Mouse (Mus musculus) stomach, embryonic 14.5 days (tissue): ENCODE data around the gene Cryba2. TPM values are rescaled to one million over a fixed set of nuclear protein-coding genes. Genes with fewer than 3 reads are reported as not detected.

Experiments
- ATAC-seq: fragments of 200-750 bp; cut with Nextera tagmentation; 2 replicates; pipeline ENCODE4 v1.8.0; 2017; ENCODE audit warnings: low read depth, moderate TSS enrichment; ENCODE audit not compliant: insufficient number of reproducible peaks, insufficient read depth, low FRiP score
- H3K27ac ChIP-seq: fragments of 300-500 bp; sonication (generic); 2 replicates; pipeline ENCODE4 v1.5.1; 2014; ENCODE audit warnings: mild to moderate bottlenecking, low read length, moderate library complexity, mixed read lengths
- H3K27me3 ChIP-seq: fragments of 300-500 bp; sonication (generic); 2 replicates; pipeline ENCODE4 v1.6.1; 2014; ENCODE audit warnings: low read length, control low read depth, mixed read lengths; ENCODE audit not compliant: control insufficient read depth, insufficient read depth
- H3K36me3 ChIP-seq: fragments of 300-500 bp; sonication (generic); 2 replicates; pipeline ENCODE4 v1.6.1; 2014; ENCODE audit warnings: mild to moderate bottlenecking, control low read depth, low read length, moderate library complexity, mixed read lengths; ENCODE audit not compliant: control insufficient read depth, insufficient read depth
- H3K4me1 ChIP-seq: fragments of 300-500 bp; sonication (generic); 2 replicates; pipeline ENCODE4 v1.6.1; 2014; ENCODE audit warnings: low read length, control low read depth, mixed read lengths; ENCODE audit not compliant: control insufficient read depth, insufficient read depth
- H3K4me2 ChIP-seq: fragments of 300-500 bp; sonication (generic); replicated peaks from 2 replicates; pipeline ENCODE4 v1.6.1; 2014; ENCODE audit warnings: low read depth, low read length, control low read depth
- H3K4me3 ChIP-seq: fragments of 300-500 bp; sonication (generic); 2 replicates; pipeline ENCODE4 v1.5.1; 2014; ENCODE audit warnings: low read depth, low read length, control low read depth
- H3K9ac ChIP-seq: fragments of 300-500 bp; sonication (generic); replicated peaks from 2 replicates; pipeline ENCODE4 v1.6.1; 2014; ENCODE audit warnings: low read depth, mild to moderate bottlenecking, control low read depth, low read length, moderate library complexity, mixed read lengths
- H3K9me3 ChIP-seq: fragments of 300-500 bp; sonication (generic); 2 replicates; pipeline ENCODE4 v1.6.1; 2016; ENCODE audit warnings: low read depth, low read length, control low read depth; ENCODE audit not compliant: control insufficient read depth
- WGBS: fragments of 180-500 bp; shearing (Covaris S2); extraction: QIAGEN DNeasy Blood & Tissue Kit; methylation state at CpG from one replicate; pipeline ENCODE4 v1.1.7; 2014; 5-methylcytosine and 5-hydroxymethylcytosine counted together
- polyA plus RNA-seq: library from polyadenylated mRNA; unstranded; fragments of >200 nt; fragmentation: Nextera tagmentation; extraction: Ambion mirVana; gene quantifications from 2 replicates; pipeline ENCODE4 v1.2.1, GENCODE M21; 2014

The Cryba2 gene
- 0.36 and 0.38 TPM in 2 replicates for polyA plus RNA-seq

GRCm38 (mm10) chr1:74893134-74893855 lies at the start of gene Cryba2:
Gene Cryba2, minus strand, starts transcription at chr1:74893143.
- 6% methylated on average over 25 of the region's 25 CpGs for WGBS
- H3K27me3 ChIP-seq, result peaks cover 56% of the 10 kb centered on the region
- H3K4me3 ChIP-seq, result no peak within 1 kb of the TSS
- no peak within 1 kb of the TSS for H3K27ac ChIP-seq
- H3K9ac ChIP-seq, result no peak within 1 kb of the TSS
- H3K36me3 ChIP-seq, result no peaks in the 10 kb centered on the region
- H3K4me1 ChIP-seq, result no peaks in the 10 kb centered on the region
- ATAC-seq, result no peak
- 0 out of 2 replicates have a peak within 1 kb of the TSS, but pooled peaks have one; percentile 7 for H3K4me2 ChIP-seq
- H3K9me3 ChIP-seq, result no peaks in the 10 kb centered on the region

GRCm38 (mm10) chr1:74941651-74942360 lies 48.9 kb upstream of the Cryba2 start:
- H3K27ac ChIP-seq, result no peak overlapping the region
- WGBS, result 44% methylated on average over 12 of the region's 12 CpGs
- peak; percentile 87 for ATAC-seq

GRCm38 (mm10) chr1:74939762-74940161 lies 46.8 kb upstream of the Cryba2 start:
- ATAC-seq, result no peak
- no peaks in the 10 kb centered on the region for H3K36me3 ChIP-seq
- no peak overlapping the region for H3K9ac ChIP-seq
- no peak overlapping the region for H3K4me2 ChIP-seq
- H3K4me1 ChIP-seq, result 0 out of 2 replicates have a peak, but pooled peaks cover 3% of the 10 kb centered on the region
- H3K27ac ChIP-seq, result no peak overlapping the region
- 5% methylated on average over 3 of the region's 3 CpGs for WGBS
- H3K27me3 ChIP-seq, result peaks cover 2% of the 10 kb centered on the region; the same call in 1 of the 2 replicates
- no peak overlapping the region for H3K4me3 ChIP-seq
- H3K9me3 ChIP-seq, result no peaks in the 10 kb centered on the region

More at GRCm38 (mm10) chr1:74941651-74942360, 48.9 kb upstream of the Cryba2 start:
- Histone ChIP-seq H3K36me3 (no peaks in the 10 kb centered on the region), H3K9ac (no peak overlapping the region), H3K9me3 (no peaks in the 10 kb centered on the region), H3K27me3 (peaks cover 4% of the 10 kb centered on the region; the same call in 1 of the 2 replicates), H3K4me1 (0 out of 2 replicates have a peak, but pooled peaks cover 3% of the 10 kb centered on the region), H3K4me2 (no peak overlapping the region), H3K4me3 (no peak overlapping the region)

- peaks cover 4% of the 10 kb centered on the region; the same call in 1 of the 2 replicates for H3K27me3 ChIP-seq
- ATAC-seq, result no peak
- WGBS, result 44% methylated on average over 12 of the region's 12 CpGs
- no peaks in the 10 kb centered on the region for H3K4me1 ChIP-seq
- H3K4me2 ChIP-seq, result no peak overlapping the region
- no peak overlapping the region for H3K4me3 ChIP-seq
- H3K27ac ChIP-seq, result no peak overlapping the region
- H3K9ac ChIP-seq, result no peak overlapping the region
- H3K9me3 ChIP-seq, result no peaks in the 10 kb centered on the region
- H3K36me3 ChIP-seq, result no peaks in the 10 kb centered on the region
Measured at GRCm38 (mm10) chr1:74936221-74936830, 43.4 kb upstream of the Cryba2 start.

- Histone ChIP-seq H3K9ac (no peak within 1 kb of the TSS), H3K36me3 (no peaks in the 10 kb centered on the region), H3K4me2 (peak within 1 kb of the TSS; percentile 16; the same call in 1 of the 2 replicates), H3K9me3 (no peaks in the 10 kb centered on the region), H3K27ac (no peak within 1 kb of the TSS), H3K27me3 (peaks cover 4% of the 10 kb centered on the region; the same call in 1 of the 2 replicates), H3K4me1 (no peaks in the 10 kb centered on the region), H3K4me3 (peak within 1 kb of the TSS; percentile 17; the same call in 1 of the 2 replicates)
- 3% methylated on average over 18 of the region's 18 CpGs for WGBS
- ATAC-seq, result no peak
Measured at GRCm38 (mm10) chr1:74935402-74935801, 42.5 kb upstream of the Cryba2 start, which contains the start of gene Cfap65. Gene Cfap65, minus strand, starts transcription at chr1:74935599.

- no peak for ATAC-seq
- WGBS, result 76% methylated on average over 9 of the region's 9 CpGs
- H3K4me3 ChIP-seq, result no peak overlapping the region
Measured at GRCm38 (mm10) chr1:74927621-74928296, 34.8 kb upstream of the Cryba2 start.

GRCm38 (mm10) chr1:74926721-74927120 lies 33.8 kb upstream of the Cryba2 start:
- no peak overlapping the region for H3K4me3 ChIP-seq
- ATAC-seq, result 0 out of 2 replicates have a peak, but pooled peaks have one; percentile 29
- no peaks in the 10 kb centered on the region for H3K36me3 ChIP-seq
- WGBS, result 31% methylated on average over 6 of the region's 6 CpGs
- no peak overlapping the region for H3K4me2 ChIP-seq
- H3K27ac ChIP-seq, result no peak overlapping the region
- no peaks in the 10 kb centered on the region for H3K9me3 ChIP-seq
- no peaks in the 10 kb centered on the region for H3K27me3 ChIP-seq
- no peak overlapping the region for H3K9ac ChIP-seq
- no peaks in the 10 kb centered on the region for H3K4me1 ChIP-seq

More at GRCm38 (mm10) chr1:74927621-74928296, 34.8 kb upstream of the Cryba2 start:
- no peaks in the 10 kb centered on the region for H3K4me1 ChIP-seq
- no peaks in the 10 kb centered on the region for H3K9me3 ChIP-seq
- no peak overlapping the region for H3K9ac ChIP-seq
- no peaks in the 10 kb centered on the region for H3K27me3 ChIP-seq
- no peak overlapping the region for H3K27ac ChIP-seq
- H3K4me2 ChIP-seq, result no peak overlapping the region
- H3K36me3 ChIP-seq, result no peaks in the 10 kb centered on the region

GRCm38 (mm10) chr1:74924464-74924863 lies 31.5 kb upstream of the Cryba2 start:
- H3K4me1 ChIP-seq, result no peaks in the 10 kb centered on the region
- no peak overlapping the region for H3K9ac ChIP-seq
- 59% methylated on average over 4 of the region's 4 CpGs for WGBS

More at GRCm38 (mm10) chr1:74924464-74924863, 31.5 kb upstream of the Cryba2 start:
- Histone ChIP-seq H3K36me3 (no peaks in the 10 kb centered on the region), H3K4me3 (no peak overlapping the region), H3K4me2 (no peak overlapping the region), H3K27me3 (no peaks in the 10 kb centered on the region), H3K9me3 (no peaks in the 10 kb centered on the region), H3K27ac (no peak overlapping the region)
- ATAC-seq, result no peak
